Mouse (Mus musculus): ENCODE results near the gene Gm45618. TPM values are rescaled to one million over a fixed set of nuclear protein-coding genes. Genes with fewer than 3 reads are reported as not detected.

Gene Gm45618
- total and polyA plus RNA-seq, 3 experiments, result not detected

DNA sequence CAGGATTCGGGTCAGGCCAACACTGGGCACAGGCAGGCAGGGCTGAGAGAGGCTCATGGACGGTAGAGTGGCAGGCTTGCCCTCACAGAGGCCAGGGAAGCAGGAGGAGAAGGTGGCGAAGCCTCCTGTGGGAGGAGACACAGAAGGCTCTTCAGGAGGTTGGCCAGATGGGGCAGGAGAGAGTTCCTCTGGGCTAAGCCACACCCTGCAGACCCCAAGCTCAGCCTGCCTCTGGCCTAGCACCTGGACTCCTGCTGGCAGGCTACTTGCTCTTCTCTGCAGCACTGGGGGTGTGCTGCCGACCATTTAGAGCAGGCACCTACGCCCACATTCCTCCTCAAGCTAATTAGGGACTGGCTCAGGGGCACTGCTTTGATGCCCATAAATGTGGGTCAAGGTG is 36.1 kb downstream of the Gm45618 start:
- TF ChIP-seq SIN3A (IDR thresholded peaks at IDR 0.05; ENCODE audit: low read length) (no peak), MAZ (IDR thresholded peaks at IDR 0.05; ENCODE audit: low read depth, low read length) (no peak), TAL1 (IDR thresholded peaks at IDR 0.05; ENCODE audit: low read length) (no peak), TCF12 (IDR thresholded peaks at IDR 0.05; ENCODE audit: low read depth, low read length) (no peak), E2F4 (IDR thresholded peaks at IDR 0.05; ENCODE audit: borderline replicate concordance, low read depth, low read length) (no peak), UBTF (IDR thresholded peaks at IDR 0.05; ENCODE audit: borderline replicate concordance, insufficient read depth, low read depth, low read length) (no peak), MEF2A (IDR thresholded peaks at IDR 0.05; ENCODE audit: extremely low read depth, insufficient replicate concordance, low read depth, low read length, poor library complexity, severe bottlenecking) (no peak), MAFK (IDR thresholded peaks at IDR 0.05; ENCODE audit: borderline replicate concordance, low read depth, low read length) (no peak), CTCF (IDR thresholded peaks at IDR 0.05 in 2 of 3, conservative IDR thresholded peaks at IDR 0.05 in 1 of 3; ENCODE audit: control insufficient read depth in 1 of 3, insufficient read depth in 1 of 3, low read depth in 2 of 3, low read length in 3 of 3, poor library complexity in 1 of 3, severe bottlenecking in 1 of 3) (no peak), NELFE (IDR thresholded peaks at IDR 0.05; ENCODE audit: low read depth, low read length) (no peak), TBP (IDR thresholded peaks at IDR 0.05; ENCODE audit: low read depth, low read length) (no peak), BHLHE40 (IDR thresholded peaks at IDR 0.05; ENCODE audit: borderline replicate concordance, low read depth, low read length) (no peak)
- Histone ChIP-seq H3K27me3 (ENCODE audit: control insufficient read depth in 1 of 2, insufficient read depth in 2 of 2, low read length in 2 of 2) (no peaks in the 10 kb centered on the region), H3K79me2 (ENCODE audit: control insufficient read depth, insufficient read depth, low read length, poor library complexity) (no peaks in the 10 kb centered on the region), H3K9me3 (replicated peaks; ENCODE audit: insufficient read depth, low read length) (no peaks in the 10 kb centered on the region), H3K4me1 (ENCODE audit: control insufficient read depth in 1 of 2, insufficient read depth in 2 of 2, low read length in 2 of 2) (peaks cover 27 to 37% of the 10 kb centered on the region in 2 experiments), H3K9ac (ENCODE audit: control insufficient read depth, low read depth, low read length, poor library complexity, severe bottlenecking) (no peak overlapping the region), H3K36me3 (ENCODE audit: control insufficient read depth in 1 of 2, insufficient read depth in 2 of 2, low read length in 2 of 2) (peaks cover 0 to 23% of the 10 kb centered on the region in 2 experiments; a peak in 2 of 4 replicates), H3K4me3 (ENCODE audit: control insufficient read depth in 1 of 2, insufficient read depth in 1 of 2, low read depth in 2 of 2, low read length in 2 of 2) (no peak overlapping the region), H3K27ac (ENCODE audit: control insufficient read depth, low read depth, low read length) (no peak overlapping the region)
- DNase-seq (ENCODE audit: low read depth, low spot score), result peak; percentile 20

DNA sequence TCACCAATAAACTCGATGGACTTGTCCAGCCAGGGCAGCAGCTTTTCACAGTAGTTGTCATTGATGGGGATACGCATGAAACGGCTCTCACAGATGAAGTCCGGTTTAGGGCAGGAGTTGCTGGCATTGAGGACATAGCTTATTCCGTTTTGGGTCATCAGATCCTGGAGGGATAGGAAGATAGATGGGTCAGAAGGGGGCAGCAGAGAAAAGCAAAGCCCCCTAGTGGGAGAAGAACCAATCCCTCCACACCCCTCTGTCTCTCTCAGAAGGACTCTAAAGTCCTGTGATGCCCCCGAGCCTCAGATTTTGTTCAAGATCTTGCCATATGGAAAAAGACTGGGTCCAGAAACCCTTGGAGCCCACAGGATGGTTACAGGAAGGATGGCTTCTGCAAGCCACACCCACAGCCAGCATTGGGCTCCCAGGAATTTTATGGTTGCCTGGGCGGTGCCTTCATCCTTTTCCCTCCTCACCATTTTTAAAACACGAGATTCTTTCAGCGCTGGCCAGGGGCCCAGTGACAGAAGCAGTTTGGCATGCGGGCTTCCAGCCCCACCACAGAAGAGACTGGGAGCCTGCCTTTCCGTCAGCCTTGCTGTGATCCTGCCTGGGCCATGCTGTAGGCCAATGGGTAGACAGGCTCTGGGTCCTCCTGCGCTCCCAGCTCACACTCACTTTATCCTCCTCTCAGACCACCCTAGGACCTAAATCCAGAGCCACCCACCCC is 36.8 kb downstream of the Gm45618 start:
- Histone ChIP-seq H3K36me3 (ENCODE audit: control insufficient read depth in 1 of 2, insufficient read depth in 2 of 2, low read length in 2 of 2) (peaks cover 0 to 23% of the 10 kb centered on the region in 2 experiments; a peak in 2 of 4 replicates), H3K27me3 (ENCODE audit: control insufficient read depth in 1 of 2, insufficient read depth in 2 of 2, low read length in 2 of 2) (no peaks in the 10 kb centered on the region), H3K4me1 (ENCODE audit: control insufficient read depth in 1 of 2, insufficient read depth in 2 of 2, low read length in 2 of 2) (peaks cover 27 to 33% of the 10 kb centered on the region in 2 experiments)

More for the DNA sequence above, 36.8 kb downstream of the Gm45618 start:
- no peak for DNase-seq (ENCODE audit: low read depth, low spot score)
- H3K4me3 ChIP-seq (ENCODE audit: control insufficient read depth in 1 of 2, insufficient read depth in 1 of 2, low read depth in 2 of 2, low read length in 2 of 2), result no peak overlapping the region
- no peaks in the 10 kb centered on the region for H3K9me3 ChIP-seq (replicated peaks; ENCODE audit: insufficient read depth, low read length)
- no peak overlapping the region for H3K27ac ChIP-seq (ENCODE audit: control insufficient read depth, low read depth, low read length)
- H3K9ac ChIP-seq (ENCODE audit: control insufficient read depth, low read depth, low read length, poor library complexity, severe bottlenecking), result no peak overlapping the region
- TF ChIP-seq MYC (IDR thresholded peaks at IDR 0.05; ENCODE audit: low read depth, low read length) (no peak), UBTF (IDR thresholded peaks at IDR 0.05; ENCODE audit: borderline replicate concordance, insufficient read depth, low read depth, low read length) (no peak), CTCF (IDR thresholded peaks at IDR 0.05 in 2 of 3, conservative IDR thresholded peaks at IDR 0.05 in 1 of 3; ENCODE audit: control insufficient read depth in 1 of 3, insufficient read depth in 1 of 3, low read depth in 2 of 3, low read length in 3 of 3, poor library complexity in 1 of 3, severe bottlenecking in 1 of 3) (peak in 1 of 3 experiments; percentile 36; a peak in 2 of 6 replicates)
- H3K79me2 ChIP-seq (ENCODE audit: control insufficient read depth, insufficient read depth, low read length, poor library complexity), result no peaks in the 10 kb centered on the region

Measured in MEL (cell line).